Mouse (Mus musculus) NIH3T3 (cell line): ENCODE results near the gene Tnfrsf18.

Source experiments
- DNase-seq: peaks from one replicate; pipeline ENCODE4 v3.0.0-alpha.2; 2012; ENCODE audit warnings: low read depth

The Tnfrsf18 gene

GRCm38 (mm10) chr4:156076911-156077382 lies 51.0 kb downstream of the Tnfrsf18 start:
- no peak for DNase-seq

GRCm38 (mm10) chr4:156077499-156078301 lies 51.7 kb downstream of the Tnfrsf18 start:
- DNase-seq = no peak
